Mouse (Mus musculus) adrenal gland (tissue): ENCODE measurements around the gene Trex2.

ENCODE experiments used
- intact Hi-C: fragments of 180-260 bp; cut with DNase I; formaldehyde crosslinking; loops from one replicate; pipeline ENCODE4 v1.15.1; 2025
- long read RNA-seq, 2 experiments: library from polyadenylated mRNA; unstranded; transcript quantifications; one replicate each; pipeline ENCODE4 v2.0.0; 2020; ENCODE audit warnings: borderline replicate concordance in 1 of 2; ENCODE audit not compliant: insufficient replicate concordance in 1 of 2

Trex2 gene
- long read RNA-seq, experiment 1, result 0 reads
- long read RNA-seq, experiment 2, result 0 reads

DNA sequence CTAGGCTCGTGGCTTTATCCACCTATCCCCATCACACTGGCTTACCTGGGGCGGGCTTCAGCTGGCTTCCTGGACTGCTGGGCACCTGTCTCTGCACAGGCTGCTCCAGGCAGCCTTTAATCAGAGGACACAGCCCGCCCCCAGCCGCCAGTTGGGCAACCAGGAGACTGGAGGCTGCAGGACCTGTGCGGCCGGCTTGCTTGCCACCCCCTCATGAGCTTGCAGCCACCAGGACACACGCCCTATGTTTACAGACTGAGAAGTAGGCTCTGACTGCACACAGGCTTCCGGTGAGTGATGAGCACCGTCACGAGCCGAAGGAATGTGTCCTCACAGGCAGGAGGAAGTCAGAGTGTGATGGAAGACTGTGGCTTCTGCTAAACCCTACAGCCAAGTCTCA, at the start of gene Trex2:
Trex2 (minus strand) TSS at position 93 of the 400 bp plus-strand sequence.
- intact Hi-C loops, result no loop called here

DNA sequence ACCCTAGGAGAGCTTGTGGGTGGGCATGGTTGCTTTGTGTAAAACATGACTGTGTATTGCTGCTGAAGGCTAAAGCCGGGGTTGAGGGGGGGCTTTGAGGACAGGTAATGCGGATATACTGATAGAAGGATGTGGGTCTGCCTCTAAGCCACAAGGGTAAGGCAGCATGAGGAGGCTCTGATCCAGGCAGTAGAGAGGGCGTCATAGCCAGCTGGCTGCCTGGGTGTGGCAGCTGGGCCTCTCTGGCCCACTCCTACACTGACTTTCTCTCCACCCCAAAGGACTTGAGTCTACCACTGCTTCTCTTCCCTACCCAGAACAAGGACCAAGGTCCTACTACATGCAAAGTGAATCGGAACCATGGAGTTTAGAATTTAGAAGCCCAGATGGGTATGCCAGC, 49.7 kb upstream of the Trex2 start:
- intact Hi-C loops, result no loop called here

DNA sequence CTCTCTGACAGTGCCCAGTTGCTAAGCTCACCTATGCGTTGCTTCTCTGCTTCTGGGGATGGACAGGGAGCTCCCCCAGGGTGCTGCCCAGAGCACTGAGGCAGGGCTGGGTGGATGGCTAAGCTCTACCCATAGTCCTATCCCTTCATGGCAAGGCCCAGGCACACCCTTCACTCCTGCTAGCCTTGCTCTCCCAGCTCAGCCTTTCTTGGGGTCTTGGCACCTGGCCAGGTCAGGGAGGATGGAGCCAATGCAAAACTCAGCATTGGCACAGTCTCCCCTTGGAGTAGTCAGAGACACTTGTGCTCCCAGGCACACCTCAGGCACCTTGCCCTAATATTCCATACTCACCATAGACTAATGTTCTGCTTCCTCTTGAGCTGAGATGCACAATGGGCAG, 48.9 kb upstream of the Trex2 start:
- intact Hi-C loops, result no loop called here

DNA sequence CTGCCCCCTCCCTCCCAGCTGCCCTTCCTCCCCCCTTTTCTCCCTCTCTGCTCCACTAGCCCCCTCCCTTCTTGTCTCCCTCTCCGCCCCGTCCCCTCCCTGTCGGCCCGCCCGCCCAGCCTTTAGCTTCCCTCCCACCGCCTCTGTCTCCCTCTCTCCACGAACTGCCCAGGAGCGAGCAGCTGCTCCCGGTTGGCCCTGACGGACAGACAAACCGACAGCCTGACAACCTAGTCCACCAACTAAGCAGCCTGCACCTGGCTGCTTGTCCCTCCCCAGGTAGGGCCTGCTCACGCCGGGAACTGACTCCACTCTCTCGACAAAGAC, 48.3 kb upstream of the Trex2 start, which contains the start of gene Bgn:
Bgn (plus strand) TSS at position 119 of the 327 bp plus-strand sequence.
- intact Hi-C loops, result no loop called here

DNA sequence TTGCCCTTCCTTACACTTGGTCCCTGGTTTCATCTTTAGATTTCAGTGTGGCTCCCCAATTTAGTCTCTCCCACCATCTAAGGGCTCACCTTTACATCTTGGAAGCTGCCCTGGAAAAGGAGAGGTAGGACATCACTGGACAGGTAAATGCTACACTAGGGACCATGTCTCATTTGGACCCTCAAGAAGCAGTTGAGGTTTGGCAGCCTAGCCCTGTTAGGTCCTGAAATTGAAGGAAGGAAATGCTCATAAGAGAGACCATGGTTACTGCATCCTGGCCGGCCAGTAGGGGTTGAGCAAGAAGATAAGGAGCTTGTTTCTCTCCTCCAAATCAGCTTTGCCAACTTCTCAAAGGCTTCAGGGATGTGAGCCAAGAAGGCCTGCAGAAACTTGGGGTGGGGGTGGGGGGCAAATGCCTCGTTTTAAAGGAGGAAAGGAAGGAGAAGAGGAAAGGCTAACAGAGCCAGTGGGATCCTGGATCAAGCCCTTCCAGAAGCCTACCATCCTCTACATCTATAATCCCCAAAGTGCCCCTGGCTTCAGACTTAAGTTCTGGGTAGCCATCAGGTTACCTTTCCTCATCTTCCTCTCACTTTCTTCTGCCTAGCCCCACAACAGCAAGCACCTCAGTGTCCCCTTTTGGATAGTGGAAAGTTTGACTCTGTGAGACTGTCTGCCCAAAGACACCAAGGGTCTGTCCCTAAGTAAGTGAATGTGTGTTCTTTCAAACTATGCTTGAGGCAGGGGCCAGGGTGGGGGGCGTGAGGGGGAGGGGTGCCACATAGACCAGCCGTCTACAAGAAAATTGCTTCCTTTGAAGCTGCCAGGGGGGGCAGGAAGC, 47.7 kb upstream of the Trex2 start:
- intact Hi-C loops, result no loop called here

DNA sequence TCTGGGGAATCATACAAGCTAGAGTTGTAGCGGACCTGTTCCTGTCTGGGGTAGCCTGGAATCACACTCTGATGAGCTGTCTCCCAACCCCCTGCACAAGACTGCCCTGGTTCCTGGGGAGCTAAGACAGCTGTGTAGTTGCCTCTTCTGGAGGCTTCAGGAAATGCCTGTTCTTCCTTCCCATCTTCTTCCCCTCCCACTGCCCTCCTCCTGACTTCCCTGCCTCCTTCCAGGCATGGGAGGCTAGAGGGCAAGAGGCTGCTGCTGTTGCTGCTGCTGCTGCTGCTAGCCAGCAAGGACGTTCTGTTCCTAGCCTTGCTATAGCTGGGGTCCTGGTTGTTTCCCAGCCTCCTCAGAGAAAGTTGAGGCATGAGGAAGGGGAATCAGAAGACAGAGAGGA, 45.2 kb upstream of the Trex2 start:
- intact Hi-C loops, result no loop called here

DNA sequence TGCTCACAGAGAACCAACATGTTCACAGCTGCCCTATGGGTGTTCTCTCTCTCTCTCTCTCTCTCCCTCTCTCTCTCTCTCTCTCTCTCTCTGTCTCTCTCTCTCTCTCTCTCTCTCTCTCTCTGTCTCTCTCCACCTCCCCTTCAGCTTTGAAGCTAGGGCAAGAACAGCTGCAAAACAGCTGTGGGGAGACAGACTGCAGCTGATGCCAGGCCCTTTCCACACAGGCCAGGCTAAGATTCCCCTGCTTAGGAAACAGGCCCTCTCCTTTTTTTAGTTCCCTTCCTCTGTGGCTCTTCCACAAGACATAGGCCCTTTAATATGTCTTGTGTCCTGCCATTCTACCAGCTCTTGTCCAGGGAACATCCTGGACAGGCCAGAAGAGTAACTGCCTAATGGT, 44.5 kb upstream of the Trex2 start:
- intact Hi-C loops, result no loop called here

DNA sequence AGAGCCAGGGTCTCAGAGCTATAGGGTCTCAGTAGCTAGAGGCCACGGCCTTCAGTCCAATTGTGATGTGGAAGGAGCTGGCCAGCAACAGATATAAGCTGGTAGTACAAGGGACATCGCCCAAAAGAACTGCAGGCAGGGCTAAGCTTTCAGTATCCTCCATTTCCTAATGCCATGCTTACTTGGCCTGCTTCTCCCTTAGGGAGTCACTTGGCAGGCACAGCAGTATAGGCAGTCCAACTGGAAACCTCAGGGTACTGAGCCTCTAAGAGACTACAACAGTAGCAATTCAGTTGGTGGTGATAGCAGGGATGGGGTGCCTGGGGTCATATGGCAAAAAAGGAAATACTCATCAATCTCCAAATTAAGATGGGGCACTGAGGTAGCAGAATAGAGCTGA, 42.4 kb upstream of the Trex2 start:
- intact Hi-C loops, result no loop called here

DNA sequence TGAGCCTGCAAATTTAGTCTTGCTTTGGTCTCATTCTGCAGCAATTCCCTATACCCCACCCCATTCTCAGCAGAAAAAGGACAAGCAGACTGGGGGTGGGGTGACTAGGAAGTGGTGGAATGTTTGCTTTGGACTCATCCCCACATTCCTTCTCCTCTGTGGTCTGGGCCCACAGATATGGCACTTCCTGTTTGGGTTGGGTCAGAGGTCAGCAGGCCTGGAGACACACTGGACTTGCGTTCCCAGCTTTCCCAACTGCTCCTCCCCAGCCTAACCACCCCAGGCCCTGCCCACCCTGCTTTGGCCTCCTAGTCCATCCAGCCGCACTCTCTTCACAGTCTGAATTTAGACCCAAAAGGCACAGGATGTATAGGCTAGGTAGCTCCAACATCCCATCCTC, 41.5 kb upstream of the Trex2 start:
- intact Hi-C loops, result no loop called here

DNA sequence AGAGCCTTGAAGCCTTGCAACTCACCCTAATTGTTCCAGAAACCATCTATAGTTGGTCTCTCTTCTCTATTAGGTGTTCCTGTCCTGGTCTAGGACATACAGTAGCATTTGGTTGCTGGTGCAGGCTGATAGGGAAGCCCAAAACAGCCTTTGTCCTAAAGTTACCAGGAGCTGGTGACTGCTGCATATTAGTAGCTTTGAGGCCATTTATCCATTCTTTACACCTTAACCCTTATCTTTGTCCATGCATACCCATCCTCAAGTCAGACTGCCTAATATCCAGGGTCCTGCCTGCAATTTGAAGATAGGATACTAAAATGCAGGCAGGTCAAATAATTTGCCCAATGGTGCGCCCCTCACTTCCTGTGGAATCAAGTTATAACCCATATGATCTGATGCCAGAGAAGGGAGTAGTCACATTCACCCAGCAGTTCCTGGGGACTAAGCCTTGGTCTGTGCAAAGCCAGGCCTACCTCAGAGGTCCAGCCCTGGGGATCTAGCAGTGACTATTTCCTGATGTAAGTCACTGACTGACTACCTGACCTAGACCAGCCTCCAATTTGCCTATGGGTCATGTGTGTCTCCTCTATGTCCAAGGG, 40.6 kb upstream of the Trex2 start:
- intact Hi-C loops, result no loop called here

DNA sequence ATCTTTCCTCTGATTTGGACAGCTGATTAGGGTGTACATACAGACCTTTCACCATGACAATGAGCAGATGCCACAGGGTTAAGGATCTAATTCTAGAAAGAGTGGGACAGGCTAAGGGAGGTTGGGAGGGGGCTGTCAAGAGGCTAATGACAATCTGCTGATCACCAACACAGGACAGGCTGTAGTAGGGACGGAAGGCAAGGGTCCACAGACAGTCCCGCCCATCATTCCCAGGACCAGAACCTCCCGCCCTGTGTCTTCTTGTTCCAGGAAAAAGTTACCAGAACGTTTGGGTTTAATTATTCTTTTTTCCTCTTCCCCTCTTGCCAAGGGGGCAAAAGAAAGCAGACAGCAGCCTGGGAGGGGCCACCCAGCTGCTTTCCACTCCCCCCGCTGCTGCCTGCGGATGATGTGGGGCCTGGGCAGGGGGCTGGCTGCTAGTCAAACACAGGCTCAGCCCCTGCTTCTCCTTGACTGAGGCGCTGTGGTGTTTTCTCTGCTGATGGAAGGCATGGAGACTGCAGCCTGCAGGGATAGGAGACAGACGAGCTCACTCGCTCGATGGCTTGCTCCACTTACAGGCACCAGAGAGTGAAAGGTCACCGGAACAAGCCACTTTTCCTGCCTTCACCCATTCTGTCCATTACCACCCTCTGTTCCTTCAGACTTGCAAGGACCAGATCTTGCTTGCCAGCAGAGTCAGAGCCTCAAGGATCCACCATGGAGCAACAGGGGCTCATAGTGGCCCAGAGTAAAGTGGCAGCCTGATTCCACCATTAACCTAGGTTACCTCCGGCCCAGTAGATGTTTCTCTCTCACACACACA, 39.4 kb upstream of the Trex2 start:
- intact Hi-C loops, result no loop called here

DNA sequence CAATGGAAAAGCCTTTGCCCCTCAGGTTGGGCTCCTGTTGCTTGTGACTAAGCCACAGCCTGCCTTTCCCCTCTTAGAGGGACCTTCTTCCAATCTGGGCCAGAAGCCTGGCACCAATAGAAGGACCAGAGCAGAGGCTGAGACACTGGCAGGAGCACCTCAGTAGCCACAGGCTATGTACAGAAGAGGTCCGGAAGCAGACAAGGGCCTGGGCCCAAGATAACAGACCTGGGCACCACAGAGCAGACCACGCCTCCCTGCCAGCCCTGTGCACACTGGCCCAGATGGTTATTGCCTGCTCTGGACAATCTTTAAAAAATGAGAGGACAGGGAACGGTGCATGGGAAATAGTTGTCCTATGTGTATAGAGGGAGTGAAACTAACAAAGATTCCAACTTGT, 36.6 kb upstream of the Trex2 start:
- intact Hi-C loops, result no loop called here

DNA sequence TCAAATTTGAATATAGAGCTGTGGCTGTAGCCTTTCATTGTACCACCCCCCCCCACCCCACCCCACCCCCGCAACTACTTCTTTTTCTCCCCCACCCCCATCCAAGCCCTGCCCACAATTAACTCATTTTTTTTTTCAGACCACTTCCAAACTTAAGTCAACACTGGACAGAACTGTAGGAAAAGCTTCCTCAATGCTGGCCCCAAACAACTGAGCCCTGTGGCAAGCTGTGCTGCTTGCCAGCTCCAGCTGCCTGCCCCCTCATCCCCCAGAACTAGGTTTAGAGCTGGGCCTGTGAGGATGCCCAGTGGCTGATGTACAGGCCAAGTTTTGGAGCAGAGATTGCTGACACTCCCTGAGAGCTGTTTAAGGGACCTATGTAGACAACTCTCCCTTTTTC, 33.6 kb upstream of the Trex2 start:
- intact Hi-C loops, result no loop called here

DNA sequence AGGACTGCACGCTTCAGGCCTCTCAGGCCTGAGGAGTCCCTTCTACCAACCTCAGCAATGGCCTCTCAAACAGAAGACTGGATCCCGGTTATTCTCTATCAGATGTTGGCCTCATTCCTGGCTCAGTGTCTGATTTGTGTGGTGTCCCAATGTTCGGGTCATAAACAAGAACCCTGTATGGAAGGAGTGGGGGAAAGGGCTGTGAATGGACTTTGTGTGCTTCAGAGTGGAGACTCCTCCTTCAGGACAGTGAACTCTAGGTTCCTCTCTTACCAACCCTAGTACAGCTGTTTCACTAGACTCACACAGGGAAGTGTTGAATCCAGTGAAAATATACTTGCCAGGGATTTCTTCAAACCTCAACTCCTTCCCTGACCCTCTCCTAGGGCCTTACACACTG, 33.2 kb upstream of the Trex2 start:
- intact Hi-C loops, result no loop called here

DNA sequence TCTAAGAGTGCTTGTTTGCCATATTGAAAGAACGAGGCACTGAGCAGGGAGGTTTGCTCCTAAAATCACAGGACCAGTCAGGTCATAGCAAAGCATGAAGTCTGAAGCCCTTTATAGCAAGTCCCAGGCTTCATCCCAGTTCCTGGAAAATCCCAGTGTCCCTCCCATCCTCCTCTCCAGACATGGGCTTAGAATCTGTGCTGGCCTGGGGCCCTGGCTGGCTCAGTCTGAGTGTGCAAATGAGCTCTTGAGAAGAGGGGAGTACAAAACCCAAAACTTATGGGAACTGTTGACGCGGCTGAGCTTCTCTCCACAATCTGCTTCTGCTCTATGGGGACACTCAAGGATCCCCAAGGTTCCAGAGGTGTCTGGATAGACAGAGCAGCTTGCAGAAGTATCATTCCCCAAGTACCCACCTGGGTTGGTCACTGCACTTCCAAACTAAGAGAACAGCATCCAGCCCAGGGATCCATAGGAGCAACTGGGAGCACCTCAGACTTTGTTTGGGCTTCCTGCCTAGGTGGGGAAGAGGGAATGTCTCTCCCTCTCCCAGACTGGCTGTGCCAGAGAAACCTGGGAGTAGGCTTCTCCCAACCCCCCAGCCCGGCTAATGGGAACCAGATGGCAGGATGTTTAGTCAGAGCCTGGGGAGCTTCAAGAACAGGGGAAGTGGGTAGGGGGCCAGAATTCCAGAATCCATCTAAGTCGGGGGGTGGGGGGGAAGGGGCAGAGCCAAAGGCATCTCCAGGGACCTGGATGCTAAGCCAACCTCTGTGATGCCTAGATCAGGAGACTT, 32.5 kb upstream of the Trex2 start:
- intact Hi-C loops, result no loop called here

DNA sequence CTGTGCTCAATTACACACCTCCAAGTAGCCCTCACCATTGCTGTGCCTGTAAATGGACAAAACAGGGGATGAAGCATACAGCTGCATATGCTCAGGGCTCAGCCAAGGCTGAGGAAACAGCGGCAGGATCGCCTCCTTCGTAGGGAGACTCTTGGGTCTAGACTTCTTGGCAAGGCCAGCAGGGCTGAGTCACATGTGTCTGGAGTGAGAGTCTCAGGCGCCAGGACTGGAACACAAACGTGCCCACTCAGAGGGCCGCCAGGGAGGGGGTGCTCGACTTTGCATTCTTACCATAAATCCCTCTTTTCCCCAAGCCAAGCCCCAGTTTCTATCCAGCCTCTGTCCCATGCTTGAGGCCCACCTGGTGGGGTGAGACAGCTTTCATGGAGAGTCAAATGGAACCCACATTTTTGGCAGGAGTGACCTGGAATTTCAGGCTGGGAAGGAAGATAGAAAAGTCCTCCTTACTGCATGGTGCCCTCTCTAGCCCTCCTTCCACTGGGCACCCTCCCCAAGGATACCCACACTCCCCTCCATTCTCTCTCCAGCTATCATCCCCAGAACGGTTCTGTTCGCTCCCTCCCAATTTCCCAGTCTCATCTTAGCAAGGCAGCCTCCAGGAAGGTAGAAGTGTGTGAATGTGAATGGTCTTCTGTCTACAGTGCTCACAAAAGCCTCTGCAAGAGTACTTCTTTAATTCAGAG, 30.5 kb upstream of the Trex2 start:
- intact Hi-C loops, result no loop called here

DNA sequence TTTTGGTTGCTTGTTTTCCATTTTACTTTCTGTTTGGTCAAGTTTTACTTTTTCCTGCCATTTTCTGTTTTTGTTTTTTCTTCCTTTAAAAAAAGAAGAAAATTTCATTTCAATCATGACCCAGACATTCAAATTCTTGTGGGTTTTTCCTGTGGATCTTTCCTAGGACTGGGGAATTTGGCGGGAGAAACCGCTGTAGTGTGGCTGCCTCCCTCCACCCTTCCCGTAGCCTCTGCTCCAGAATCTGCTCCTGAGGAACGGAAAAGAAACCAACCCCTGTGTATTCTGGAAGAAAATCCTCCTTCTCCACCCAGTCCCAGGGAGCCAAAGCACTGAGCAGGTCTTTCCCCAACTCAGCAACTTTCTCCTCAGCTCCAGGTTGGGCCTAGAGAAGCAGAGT, 25.6 kb upstream of the Trex2 start:
- intact Hi-C loops, result no loop called here

DNA sequence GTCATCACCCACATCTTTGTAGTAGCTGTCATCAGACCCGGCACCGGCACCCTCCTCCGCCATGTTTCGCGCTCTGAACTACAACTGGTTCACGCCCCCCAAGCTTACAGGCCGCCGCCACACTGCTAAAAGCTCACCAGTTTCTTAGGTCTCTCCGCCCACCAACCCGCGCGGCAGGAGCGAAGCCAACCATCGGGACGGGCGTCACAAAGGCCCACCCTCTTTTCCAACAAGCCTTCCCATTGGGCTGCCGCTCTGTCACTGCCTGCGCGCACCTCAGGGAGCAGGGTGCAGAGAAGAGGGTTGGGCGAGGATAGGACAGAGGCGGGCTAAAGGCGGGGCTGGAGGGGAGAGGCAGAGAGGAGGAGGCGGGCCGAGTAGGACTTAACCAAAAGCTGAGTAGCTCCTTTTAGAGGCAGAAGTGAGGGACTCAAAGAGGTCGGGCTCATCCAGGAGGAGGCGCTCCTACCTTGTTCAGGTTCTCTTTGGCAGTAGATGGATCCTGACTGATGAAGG, 23.8 kb upstream of the Trex2 start, which contains the start of gene Haus7:
Haus7 (minus strand) TSS at position 168 of the 516 bp plus-strand sequence.
- intact Hi-C loops, result no loop called here

DNA sequence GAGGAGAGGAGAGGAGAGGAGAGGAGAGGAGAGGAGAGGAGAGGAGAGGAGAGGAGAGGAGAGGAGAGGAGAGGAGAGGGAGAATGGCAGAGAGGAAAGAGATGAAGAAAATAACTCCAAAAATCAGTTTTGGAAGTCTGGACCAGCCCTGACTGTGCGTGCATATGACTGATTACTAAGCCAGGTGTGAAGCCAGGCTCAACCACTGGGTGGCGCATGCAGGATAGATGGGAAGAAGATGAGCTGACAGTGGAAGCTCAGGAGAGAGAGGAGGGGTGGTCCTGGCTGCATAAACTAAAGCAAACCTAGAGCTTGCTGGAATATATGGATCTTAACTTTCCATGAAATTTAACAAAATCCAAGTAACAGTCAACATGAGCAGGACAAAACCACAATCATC, 16.8 kb upstream of the Trex2 start:
- intact Hi-C loops, result loop anchor here (2.0 kb wide), 1 partner anchor 41 kb away; no protein-coding TSS in a partner anchor

DNA sequence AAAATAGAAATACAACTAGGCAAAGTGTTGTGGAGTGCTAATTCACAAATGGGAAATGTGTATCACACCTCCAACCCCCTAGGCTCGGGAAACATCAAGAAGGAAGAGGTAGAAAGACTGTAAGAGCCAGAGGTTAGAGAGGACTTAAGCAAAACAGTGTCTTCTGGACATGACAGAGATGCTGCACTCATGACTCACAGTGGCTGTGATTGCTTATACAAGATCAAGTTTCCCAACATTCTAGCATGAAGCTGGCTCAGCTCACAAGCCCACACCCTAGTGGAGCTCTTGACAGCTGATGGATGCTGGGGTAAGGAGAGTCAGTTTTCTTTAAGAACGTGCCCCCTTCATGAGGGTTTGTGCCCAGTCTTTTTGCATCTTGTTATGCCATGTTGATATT, 6.3 kb upstream of the Trex2 start:
- intact Hi-C loops, result no loop called here
